Mouse (Mus musculus): ENCODE measurements around the gene Hcn2.

DNA sequence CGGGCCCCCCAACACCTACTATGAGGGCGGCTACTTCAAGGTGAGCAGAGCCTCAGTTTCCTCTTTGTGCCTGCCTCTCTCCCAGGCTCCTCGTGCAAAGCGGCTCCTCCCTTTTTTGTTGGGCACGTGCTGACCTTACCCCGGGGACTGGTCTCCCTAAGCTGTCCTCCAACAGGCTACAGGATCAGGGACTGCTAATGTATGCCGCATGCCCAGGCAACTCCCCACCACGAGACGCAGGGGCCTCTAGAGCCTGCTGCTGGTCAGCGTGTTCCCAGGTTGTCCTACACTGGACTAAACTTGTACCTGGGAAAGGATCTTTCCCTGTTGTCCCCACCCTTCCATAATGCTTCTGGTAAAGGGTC is 33.9 kb upstream of the Hcn2 start:
- no peak for TF ChIP-seq CTCF (IDR thresholded peaks at IDR 0.05; ENCODE audit: low read depth, low read length)
- TF ChIP-seq GATA1 (IDR thresholded peaks at IDR 0.05; ENCODE audit: borderline replicate concordance, low read length): no peak
